Mouse (Mus musculus): Measurements from ENCODE around the gene Cyren.

Gene Cyren

GRCm38 (mm10) chr6:34877509-34878321 lies at the start of gene Cyren:
Gene Cyren (minus strand): TSS chr6:34878060.
- DNase-seq (ENCODE audit: low spot score in 2 of 2), result peak; percentile 85

- DNase-seq (ENCODE audit: low spot score in 2 of 2), result no peak
These were observed 49.7 kb upstream of the Cyren start for GRCm38 (mm10) chr6:34927594-34927993.

- peak in 1 of 2 experiments; percentile 54 for DNase-seq (ENCODE audit: low spot score in 2 of 2)
These were observed 49.3 kb upstream of the Cyren start for GRCm38 (mm10) chr6:34927156-34927555.

- no peak for DNase-seq (ENCODE audit: low spot score in 2 of 2)
These were observed 44.1 kb upstream of the Cyren start for GRCm38 (mm10) chr6:34921941-34922340.

GRCm38 (mm10) chr6:34920631-34921030 lies 42.8 kb upstream of the Cyren start:
- no peak for DNase-seq (ENCODE audit: low spot score in 2 of 2)

- no peak for DNase-seq (ENCODE audit: low spot score in 2 of 2)
These were observed 42.1 kb upstream of the Cyren start, which contains the start of gene Stra8 for GRCm38 (mm10) chr6:34919956-34920355. Gene Stra8 (plus strand): TSS chr6:34920163.

GRCm38 (mm10) chr6:34919146-34919545 lies 41.3 kb upstream of the Cyren start:
- no peak for DNase-seq (ENCODE audit: low spot score in 2 of 2)

- no peak for DNase-seq (ENCODE audit: low spot score in 2 of 2)
These were observed 36.6 kb upstream of the Cyren start for GRCm38 (mm10) chr6:34914462-34914861.

- DNase-seq (ENCODE audit: low spot score in 2 of 2), result no peak
These were observed 35.6 kb upstream of the Cyren start for GRCm38 (mm10) chr6:34913341-34914040.

- peak; percentile 80 to 93 for DNase-seq (ENCODE audit: low spot score in 2 of 2)
These were observed 32.7 kb upstream of the Cyren start, which contains the start of gene Wdr91 for GRCm38 (mm10) chr6:34910371-34911219. Gene Wdr91 (minus strand): TSS chr6:34910876.

- DNase-seq (ENCODE audit: low spot score in 2 of 2), result no peak
These were observed 31.9 kb upstream of the Cyren start for GRCm38 (mm10) chr6:34909631-34910345.

- no peak for DNase-seq (ENCODE audit: low spot score in 2 of 2)
These were observed 29.9 kb upstream of the Cyren start for GRCm38 (mm10) chr6:34907696-34908260.

- DNase-seq (ENCODE audit: low spot score in 2 of 2), result no peak
These were observed 29.3 kb upstream of the Cyren start for GRCm38 (mm10) chr6:34907121-34907614.

- no peak for DNase-seq (ENCODE audit: low spot score in 2 of 2)
These were observed 28.8 kb upstream of the Cyren start for GRCm38 (mm10) chr6:34906661-34907060.

GRCm38 (mm10) chr6:34906125-34906524 lies 28.3 kb upstream of the Cyren start:
- DNase-seq (ENCODE audit: low spot score in 2 of 2), result no peak

GRCm38 (mm10) chr6:34904361-34904760 lies 26.5 kb upstream of the Cyren start:
- DNase-seq (ENCODE audit: low spot score in 2 of 2), result no peak

GRCm38 (mm10) chr6:34903851-34904250 lies 26.0 kb upstream of the Cyren start:
- no peak for DNase-seq (ENCODE audit: low spot score in 2 of 2)

- DNase-seq (ENCODE audit: low spot score in 2 of 2), result no peak
These were observed 25.6 kb upstream of the Cyren start for GRCm38 (mm10) chr6:34903441-34903840.

GRCm38 (mm10) chr6:34902578-34902977 lies 24.7 kb upstream of the Cyren start:
- DNase-seq (ENCODE audit: low spot score in 2 of 2), result no peak

GRCm38 (mm10) chr6:34901911-34902444 lies 24.1 kb upstream of the Cyren start:
- DNase-seq (ENCODE audit: low spot score in 2 of 2), result no peak

All from frontal cortex, postnatal 14 days (tissue).